Mouse (Mus musculus): Measurements from ENCODE around the gene Trip10. TPM values are rescaled to one million over a fixed set of nuclear protein-coding genes. Genes with fewer than 3 reads are reported as not detected.

The Trip10 gene
- total and polyA plus RNA-seq, 2 experiments from 2014 or later, result 26.6 to 32.4 TPM

DNA sequence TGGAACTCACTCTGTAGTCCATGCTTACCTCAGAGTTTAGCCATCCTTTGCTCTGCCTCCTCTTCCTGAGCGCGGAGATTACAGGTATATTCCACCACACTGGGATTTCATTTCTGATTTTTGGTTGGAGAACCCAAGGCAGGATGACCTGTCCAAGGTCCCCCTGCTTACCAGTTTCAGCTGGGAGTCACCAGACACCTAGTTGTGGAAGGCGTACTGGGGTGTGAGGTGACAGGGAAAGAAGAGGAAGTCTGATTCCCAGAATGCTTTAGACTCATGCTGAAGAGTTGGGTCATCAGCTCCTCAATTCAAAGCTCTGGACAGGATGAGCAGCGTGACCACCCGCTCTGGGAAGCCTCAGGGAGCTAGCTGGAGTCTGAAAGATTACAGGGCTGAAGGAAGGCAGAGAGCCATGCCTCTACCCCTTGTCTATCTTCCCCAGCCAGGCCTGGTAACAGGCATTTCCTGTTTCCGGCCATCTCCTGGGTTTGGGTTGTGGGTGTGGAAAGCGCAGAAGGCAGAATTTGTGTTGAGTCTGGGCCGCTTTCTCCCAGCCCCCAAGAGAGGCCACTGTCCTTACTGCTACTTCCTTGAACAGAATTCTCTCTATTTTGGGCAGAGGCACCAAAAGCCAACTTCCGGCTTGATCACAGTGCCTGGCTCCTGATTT lies 40.9 kb downstream of the Trip10 start:
- DNase-seq (ENCODE audit: low spot score) (peak; percentile 20), ATAC-seq (ENCODE audit: insufficient read depth, low read depth) (peak; percentile 56)
- Histone ChIP-seq H3K4me2 (ENCODE audit: low read depth, low read length) (no peak overlapping the region), H3K4me3 (ENCODE audit: low read depth, low read length) (no peak overlapping the region), H3K27me3 (ENCODE audit: control insufficient read depth, insufficient read depth, low read length) (no peaks in the 10 kb centered on the region), H3K4me1 (ENCODE audit: control insufficient read depth, insufficient read depth) (no peaks in the 10 kb centered on the region), H3K9ac (replicated peaks; ENCODE audit: low read depth, low read length) (no peak overlapping the region), H3K27ac (ENCODE audit: low read depth) (no peak overlapping the region), H3K9me3 (replicated peaks; ENCODE audit: control insufficient read depth, low read length) (no peaks in the 10 kb centered on the region), H3K36me3 (replicated peaks; ENCODE audit: control insufficient read depth, insufficient read depth, low read length) (no peaks in the 10 kb centered on the region)
- whole genome bisulfite sequencing, result 65% methylated on average over 9 of the region's 9 CpGs
- TF ChIP-seq CTCF (IDR thresholded peaks at IDR 0.05; ENCODE audit: low read depth), result no peak
- no peak for TF ChIP-seq EP300 (IDR thresholded peaks at IDR 0.05; ENCODE audit: low read depth)

DNA sequence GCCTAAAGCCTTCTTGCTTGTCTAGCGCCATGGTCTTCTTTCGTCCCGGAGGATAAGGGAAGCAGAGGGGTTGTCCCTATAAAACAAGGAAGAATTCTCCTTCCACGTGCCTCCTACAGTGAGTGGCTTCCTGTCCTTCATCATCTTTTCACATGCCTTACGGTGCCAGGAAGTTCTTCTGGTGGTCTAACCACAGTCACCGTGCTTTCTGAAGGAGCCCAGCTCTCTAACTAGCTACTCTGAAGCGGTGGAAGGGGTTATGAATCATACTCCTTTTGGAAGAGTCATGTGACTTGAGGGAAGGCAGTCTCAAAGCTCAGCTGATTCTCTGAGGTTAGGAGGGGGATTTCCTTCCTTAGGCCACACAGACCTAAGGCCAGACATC lies 41.4 kb downstream of the Trip10 start:
- Histone ChIP-seq H3K27ac (ENCODE audit: low read depth) (no peak overlapping the region), H3K4me3 (ENCODE audit: low read depth, low read length) (no peak overlapping the region), H3K9ac (replicated peaks; ENCODE audit: low read depth, low read length) (no peak overlapping the region), H3K4me2 (ENCODE audit: low read depth, low read length) (no peak overlapping the region), H3K9me3 (replicated peaks; ENCODE audit: control insufficient read depth, low read length) (no peaks in the 10 kb centered on the region), H3K36me3 (replicated peaks; ENCODE audit: control insufficient read depth, insufficient read depth, low read length) (no peaks in the 10 kb centered on the region), H3K27me3 (ENCODE audit: control insufficient read depth, insufficient read depth, low read length) (no peaks in the 10 kb centered on the region), H3K4me1 (ENCODE audit: control insufficient read depth, insufficient read depth) (no peaks in the 10 kb centered on the region)
- TF ChIP-seq CTCF (IDR thresholded peaks at IDR 0.05; ENCODE audit: low read depth) (no peak), EP300 (IDR thresholded peaks at IDR 0.05; ENCODE audit: low read depth) (no peak)
- WGBS, result 54% methylated on average over 7 of the region's 7 CpGs
- ATAC-seq (ENCODE audit: insufficient read depth, low read depth), result peak; percentile 12; the same call in 1 of the 2 replicates
- no peak for DNase-seq (ENCODE audit: low spot score)

DNA sequence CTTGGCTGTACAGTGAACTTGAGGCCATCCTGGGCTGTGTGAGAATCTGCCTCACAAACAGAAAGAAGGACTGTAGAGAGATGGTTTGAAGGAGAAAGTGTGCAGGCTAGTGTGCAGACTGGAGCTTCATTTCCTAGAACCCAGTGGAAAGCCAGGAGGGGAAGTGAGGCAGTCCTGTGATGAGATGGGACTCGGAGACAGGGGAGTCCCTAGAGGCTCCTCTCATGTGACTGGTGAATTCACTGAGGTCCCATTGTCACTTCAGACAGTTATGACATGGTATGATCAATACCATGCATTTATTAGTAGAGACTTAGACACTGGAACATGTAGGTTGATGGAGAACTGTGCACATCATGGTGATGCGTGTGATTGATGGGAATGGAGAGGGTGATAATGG lies 43.0 kb downstream of the Trip10 start:
- TF ChIP-seq EP300 (IDR thresholded peaks at IDR 0.05; ENCODE audit: low read depth) (no peak), CTCF (IDR thresholded peaks at IDR 0.05; ENCODE audit: low read depth) (no peak)
- DNase-seq (ENCODE audit: low spot score) (no peak), ATAC-seq (ENCODE audit: insufficient read depth, low read depth) (no peak)
- Histone ChIP-seq H3K36me3 (replicated peaks; ENCODE audit: control insufficient read depth, insufficient read depth, low read length) (no peaks in the 10 kb centered on the region), H3K9ac (replicated peaks; ENCODE audit: low read depth, low read length) (no peak overlapping the region), H3K4me3 (ENCODE audit: low read depth, low read length) (no peak overlapping the region), H3K27ac (ENCODE audit: low read depth) (no peak overlapping the region), H3K9me3 (replicated peaks; ENCODE audit: control insufficient read depth, low read length) (no peaks in the 10 kb centered on the region), H3K27me3 (ENCODE audit: control insufficient read depth, insufficient read depth, low read length) (no peaks in the 10 kb centered on the region), H3K4me2 (ENCODE audit: low read depth, low read length) (no peak overlapping the region), H3K4me1 (ENCODE audit: control insufficient read depth, insufficient read depth) (no peaks in the 10 kb centered on the region)
- 72% methylated on average over 2 of the region's 2 CpGs for WGBS

DNA sequence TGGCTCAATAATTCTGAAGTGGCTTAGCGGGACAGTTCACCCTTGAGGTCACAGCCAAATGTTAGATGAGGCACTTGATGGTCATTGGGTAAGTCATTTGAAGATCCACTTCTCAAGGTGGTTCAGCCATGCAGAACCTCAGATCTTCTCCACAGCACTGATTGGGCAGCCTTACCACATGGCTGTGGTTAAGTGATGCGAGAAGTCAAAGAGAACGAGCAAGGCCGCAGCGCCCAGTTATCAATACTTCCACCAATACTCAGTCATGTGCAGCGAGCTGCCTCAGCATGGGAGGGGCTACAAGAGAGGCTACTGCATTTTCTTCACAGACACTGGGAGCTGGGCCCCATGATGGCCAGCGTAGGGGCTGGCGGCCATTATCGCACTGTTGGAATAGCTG lies 43.7 kb downstream of the Trip10 start:
- Histone ChIP-seq H3K4me2 (ENCODE audit: low read depth, low read length) (no peak overlapping the region), H3K4me1 (ENCODE audit: control insufficient read depth, insufficient read depth) (no peaks in the 10 kb centered on the region), H3K36me3 (replicated peaks; ENCODE audit: control insufficient read depth, insufficient read depth, low read length) (no peaks in the 10 kb centered on the region), H3K9ac (replicated peaks; ENCODE audit: low read depth, low read length) (no peak overlapping the region), H3K4me3 (ENCODE audit: low read depth, low read length) (no peak overlapping the region), H3K9me3 (replicated peaks; ENCODE audit: control insufficient read depth, low read length) (no peaks in the 10 kb centered on the region), H3K27ac (ENCODE audit: low read depth) (no peak overlapping the region), H3K27me3 (ENCODE audit: control insufficient read depth, insufficient read depth, low read length) (no peaks in the 10 kb centered on the region)
- ATAC-seq (ENCODE audit: insufficient read depth, low read depth) (no peak), DNase-seq (ENCODE audit: low spot score) (no peak)
- 88% methylated on average over 9 of the region's 9 CpGs for WGBS
- TF ChIP-seq EP300 (IDR thresholded peaks at IDR 0.05; ENCODE audit: low read depth) (no peak), CTCF (IDR thresholded peaks at IDR 0.05; ENCODE audit: low read depth) (no peak)

DNA sequence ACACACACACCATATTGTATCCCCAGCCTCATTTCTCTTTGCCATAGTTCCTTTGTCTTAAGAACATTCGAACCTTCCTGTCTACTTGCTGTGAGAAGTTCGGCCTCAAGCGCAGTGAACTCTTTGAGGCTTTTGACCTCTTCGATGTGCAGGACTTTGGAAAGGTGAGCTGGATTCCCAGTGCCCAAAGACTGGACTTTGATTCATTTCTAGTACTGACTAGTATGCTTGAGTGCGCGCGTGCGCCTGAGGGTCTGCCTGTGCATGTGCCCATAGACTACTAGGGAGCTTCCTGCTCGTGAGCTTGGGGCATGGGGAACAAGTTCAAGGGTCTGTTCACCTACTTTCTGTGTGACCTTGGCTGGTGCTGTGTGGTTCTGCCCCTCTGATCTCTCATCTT lies 46.7 kb downstream of the Trip10 start:
- TF ChIP-seq EP300 (IDR thresholded peaks at IDR 0.05; ENCODE audit: low read depth) (no peak), CTCF (IDR thresholded peaks at IDR 0.05; ENCODE audit: low read depth) (no peak)
- Histone ChIP-seq H3K4me1 (ENCODE audit: control insufficient read depth, insufficient read depth) (no peaks in the 10 kb centered on the region), H3K27ac (ENCODE audit: low read depth) (no peak overlapping the region), H3K36me3 (replicated peaks; ENCODE audit: control insufficient read depth, insufficient read depth, low read length) (no peaks in the 10 kb centered on the region), H3K4me2 (ENCODE audit: low read depth, low read length) (no peak overlapping the region), H3K9me3 (replicated peaks; ENCODE audit: control insufficient read depth, low read length) (no peaks in the 10 kb centered on the region), H3K4me3 (ENCODE audit: low read depth, low read length) (no peak overlapping the region), H3K27me3 (ENCODE audit: control insufficient read depth, insufficient read depth, low read length) (no peaks in the 10 kb centered on the region), H3K9ac (replicated peaks; ENCODE audit: low read depth, low read length) (no peak overlapping the region)
- DNase-seq (ENCODE audit: low spot score) (no peak), ATAC-seq (ENCODE audit: insufficient read depth, low read depth) (no peak)
- WGBS, result 86% methylated on average over 9 of the region's 9 CpGs

DNA sequence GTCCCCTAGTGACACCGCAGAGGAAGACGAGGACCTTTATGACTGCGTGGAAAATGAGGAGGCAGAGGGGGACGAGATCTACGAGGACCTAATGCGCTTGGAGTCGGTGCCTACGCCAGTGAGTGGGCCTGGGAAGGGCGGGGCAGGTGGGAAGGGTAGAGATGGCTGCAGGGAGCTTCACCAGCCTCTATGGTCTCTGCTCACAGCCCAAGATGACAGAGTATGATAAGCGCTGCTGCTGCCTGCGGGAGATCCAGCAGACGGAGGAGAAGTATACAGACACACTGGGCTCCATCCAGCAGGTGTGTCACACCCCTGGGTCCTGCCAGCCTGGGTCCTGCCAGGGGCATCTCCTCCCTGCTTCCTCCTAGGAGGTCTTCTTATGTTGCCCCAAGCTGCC lies 47.8 kb downstream of the Trip10 start:
- H3K4me1 ChIP-seq (ENCODE audit: control insufficient read depth, insufficient read depth), result no peaks in the 10 kb centered on the region
- DNase-seq (ENCODE audit: low spot score), result no peak
- peak; percentile 20; the same call in 1 of the 2 replicates for ATAC-seq (ENCODE audit: insufficient read depth, low read depth)
- no peak overlapping the region for H3K4me2 ChIP-seq (ENCODE audit: low read depth, low read length)
- H3K27ac ChIP-seq (ENCODE audit: low read depth), result no peak overlapping the region
- no peak overlapping the region for H3K4me3 ChIP-seq (ENCODE audit: low read depth, low read length)
- H3K27me3 ChIP-seq (ENCODE audit: control insufficient read depth, insufficient read depth, low read length), result no peaks in the 10 kb centered on the region
- no peaks in the 10 kb centered on the region for H3K9me3 ChIP-seq (replicated peaks; ENCODE audit: control insufficient read depth, low read length)
- no peaks in the 10 kb centered on the region for H3K36me3 ChIP-seq (replicated peaks; ENCODE audit: control insufficient read depth, insufficient read depth, low read length)
- no peak overlapping the region for H3K9ac ChIP-seq (replicated peaks; ENCODE audit: low read depth, low read length)
- WGBS, result 75% methylated on average over 12 of the region's 12 CpGs
- TF ChIP-seq CTCF (IDR thresholded peaks at IDR 0.05; ENCODE audit: low read depth) (no peak), EP300 (IDR thresholded peaks at IDR 0.05; ENCODE audit: low read depth) (no peak)

All from heart, postnatal 0 days (tissue).